Mouse (Mus musculus) hindbrain, embryonic 14.5 days (tissue): Measurements from ENCODE around the gene Aspscr1. TPM values are rescaled to one million over a fixed set of nuclear protein-coding genes. Genes with fewer than 3 reads are reported as not detected.

ENCODE experiments used
- ATAC-seq: fragments of 200-750 bp; cut with Nextera tagmentation; 2 replicates; pipeline ENCODE4 v1.8.0; 2017; ENCODE audit warnings: moderate number of reproducible peaks, mild to moderate bottlenecking, moderate TSS enrichment, moderate library complexity; ENCODE audit not compliant: low FRiP score
- DNase-seq: peaks from one replicate; pipeline ENCODE4 v3.0.0-alpha.2; 2015; ENCODE audit warnings: low spot score
- H3K27ac ChIP-seq: fragments of 300-500 bp; sonication (generic); 2 replicates; pipeline ENCODE4 v1.5.1; 2014; ENCODE audit warnings: mild to moderate bottlenecking, moderate library complexity
- H3K27me3 ChIP-seq: fragments of 300-500 bp; sonication (generic); 2 replicates; pipeline ENCODE4 v1.6.1; 2014; ENCODE audit warnings: mild to moderate bottlenecking, low read length, mixed read lengths; ENCODE audit not compliant: control insufficient read depth, insufficient read depth
- H3K36me3 ChIP-seq: fragments of 300-500 bp; sonication (generic); replicated peaks from 2 replicates; pipeline ENCODE4 v1.6.1; 2014; ENCODE audit not compliant: control insufficient read depth, insufficient read depth
- H3K4me1 ChIP-seq: fragments of 300-500 bp; sonication (generic); replicated peaks from 2 replicates; pipeline ENCODE4 v1.6.1; 2014; ENCODE audit warnings: antibody characterized with exemption, low read length, mixed read lengths; ENCODE audit not compliant: control insufficient read depth, insufficient read depth
- H3K4me2 ChIP-seq: fragments of 300-500 bp; sonication (generic); replicated peaks from 2 replicates; pipeline ENCODE4 v1.6.1; 2014; ENCODE audit warnings: mild to moderate bottlenecking, moderate library complexity
- H3K4me3 ChIP-seq: fragments of 300-500 bp; sonication (generic); replicated peaks from 2 replicates; pipeline ENCODE4 v1.5.1; 2014; ENCODE audit warnings: mild to moderate bottlenecking, low read length
- H3K9ac ChIP-seq: fragments of 300-500 bp; sonication (generic); 2 replicates; pipeline ENCODE4 v1.6.1; 2014
- H3K9me3 ChIP-seq: fragments of 300-500 bp; sonication (generic); 2 replicates; pipeline ENCODE4 v1.6.1; 2016; ENCODE audit warnings: low read length; ENCODE audit not compliant: control insufficient read depth
- WGBS: fragments of 180-500 bp; shearing (Covaris S2); extraction: QIAGEN DNeasy Blood & Tissue Kit; methylation state at CpG from one replicate; pipeline ENCODE4 v1.1.7; 2014; 5-methylcytosine and 5-hydroxymethylcytosine counted together
- polyA plus RNA-seq: library from polyadenylated mRNA; unstranded; fragments of >200 nt; fragmentation: Nextera tagmentation; extraction: Ambion mirVana; gene quantifications from 2 replicates; pipeline ENCODE4 v1.2.1, GENCODE M21; 2014

Gene Aspscr1
- polyA plus RNA-seq, 1 experiment from 2014 or later, result 136 TPM

DNA sequence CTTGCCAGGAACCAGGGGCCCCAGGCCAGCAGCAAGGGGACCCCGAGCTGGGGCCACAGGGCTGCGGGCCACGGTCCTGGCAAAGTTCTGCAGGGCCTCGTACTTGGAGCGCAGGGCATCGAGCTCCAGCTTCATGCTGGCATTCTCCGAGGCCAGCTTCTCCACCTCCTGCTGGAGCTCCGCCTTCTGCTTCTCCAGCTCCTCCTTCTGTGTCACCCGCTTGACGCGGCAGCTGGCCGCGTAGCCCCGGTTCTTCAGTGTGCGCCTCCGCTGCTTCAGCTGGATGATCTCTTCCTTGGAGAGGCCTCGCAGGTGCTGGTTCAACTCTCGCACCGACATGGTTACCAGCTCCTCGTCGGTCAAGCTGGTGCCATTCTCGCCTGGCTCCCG lies 43.4 kb upstream of the Aspscr1 start:
- Histone ChIP-seq H3K27me3 (no peaks in the 10 kb centered on the region), H3K4me2 (no peak overlapping the region), H3K9me3 (no peaks in the 10 kb centered on the region), H3K27ac (no peak overlapping the region), H3K9ac (no peak overlapping the region), H3K4me1 (peaks cover 41% of the 10 kb centered on the region), H3K36me3 (peaks cover 27% of the 10 kb centered on the region), H3K4me3 (no peak overlapping the region)
- DNase-seq (no peak), ATAC-seq (no peak)
- 75% methylated on average over 23 of the region's 23 CpGs for WGBS

DNA sequence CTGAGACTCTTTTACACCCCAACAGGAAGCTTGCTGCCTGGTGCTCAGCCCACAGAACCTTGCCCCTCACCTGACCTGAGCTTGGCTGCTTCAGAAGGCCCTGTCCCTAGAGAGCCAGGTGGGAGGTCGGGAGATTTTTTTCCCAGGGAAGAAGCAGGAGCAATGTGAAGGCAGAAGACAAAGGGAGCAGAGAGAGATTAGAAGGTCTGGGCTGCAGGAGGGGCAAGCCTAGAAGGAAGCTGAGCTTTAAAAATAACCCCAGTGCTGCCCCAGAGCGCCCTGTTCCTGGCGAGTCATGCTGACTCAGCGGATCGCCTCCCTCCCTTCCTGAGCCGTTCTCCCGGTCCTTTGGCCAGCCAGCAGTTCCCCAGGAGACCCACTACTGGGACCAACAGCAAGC lies 42.9 kb upstream of the Aspscr1 start:
- DNase-seq (no peak), ATAC-seq (no peak)
- Histone ChIP-seq H3K9me3 (no peaks in the 10 kb centered on the region), H3K27ac (peak overlapping the region; percentile 51), H3K9ac (peak overlapping the region; percentile 36; the same call in 1 of the 2 replicates), H3K4me1 (peaks cover 40% of the 10 kb centered on the region), H3K4me3 (no peak overlapping the region), H3K4me2 (peak overlapping the region; percentile 35; the same call in 1 of the 2 replicates), H3K36me3 (peaks cover 27% of the 10 kb centered on the region), H3K27me3 (no peaks in the 10 kb centered on the region)
- 36% methylated on average over 7 of the region's 7 CpGs for WGBS

DNA sequence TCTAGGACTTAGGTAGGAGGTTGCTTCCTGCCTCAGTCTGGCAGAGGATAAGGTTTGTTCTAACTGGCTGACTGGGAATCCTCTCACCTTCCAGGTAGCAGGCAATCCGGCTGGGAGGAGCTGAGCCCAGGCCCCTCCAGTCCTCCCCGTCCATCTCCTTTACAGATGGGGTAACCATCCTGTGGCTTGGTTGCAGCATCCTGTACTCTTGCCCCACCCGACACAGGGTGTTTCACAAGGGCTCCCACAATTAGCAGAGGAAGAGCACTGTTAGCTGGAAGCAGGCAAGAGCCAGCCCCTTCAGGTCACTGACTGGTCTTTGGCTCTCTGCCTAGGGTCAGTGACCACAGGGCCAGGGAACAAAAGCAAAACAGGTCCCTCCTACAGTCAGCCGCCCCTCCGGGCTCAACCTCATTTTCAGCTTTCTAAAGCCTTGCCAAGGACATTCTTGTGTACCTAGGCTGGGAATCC lies 42.3 kb upstream of the Aspscr1 start:
- H3K27ac ChIP-seq, result peak overlapping the region; percentile 51
- H3K36me3 ChIP-seq, result peaks cover 27% of the 10 kb centered on the region
- H3K9me3 ChIP-seq, result no peaks in the 10 kb centered on the region
- H3K27me3 ChIP-seq, result no peaks in the 10 kb centered on the region
- no peak for ATAC-seq
- peak overlapping the region; percentile 36; the same call in 1 of the 2 replicates for H3K9ac ChIP-seq
- H3K4me1 ChIP-seq, result peaks cover 35% of the 10 kb centered on the region
- DNase-seq, result no peak
- H3K4me2 ChIP-seq, result peak overlapping the region; percentile 35
- 37% methylated on average over 5 of the region's 5 CpGs for WGBS
- H3K4me3 ChIP-seq, result no peak overlapping the region

DNA sequence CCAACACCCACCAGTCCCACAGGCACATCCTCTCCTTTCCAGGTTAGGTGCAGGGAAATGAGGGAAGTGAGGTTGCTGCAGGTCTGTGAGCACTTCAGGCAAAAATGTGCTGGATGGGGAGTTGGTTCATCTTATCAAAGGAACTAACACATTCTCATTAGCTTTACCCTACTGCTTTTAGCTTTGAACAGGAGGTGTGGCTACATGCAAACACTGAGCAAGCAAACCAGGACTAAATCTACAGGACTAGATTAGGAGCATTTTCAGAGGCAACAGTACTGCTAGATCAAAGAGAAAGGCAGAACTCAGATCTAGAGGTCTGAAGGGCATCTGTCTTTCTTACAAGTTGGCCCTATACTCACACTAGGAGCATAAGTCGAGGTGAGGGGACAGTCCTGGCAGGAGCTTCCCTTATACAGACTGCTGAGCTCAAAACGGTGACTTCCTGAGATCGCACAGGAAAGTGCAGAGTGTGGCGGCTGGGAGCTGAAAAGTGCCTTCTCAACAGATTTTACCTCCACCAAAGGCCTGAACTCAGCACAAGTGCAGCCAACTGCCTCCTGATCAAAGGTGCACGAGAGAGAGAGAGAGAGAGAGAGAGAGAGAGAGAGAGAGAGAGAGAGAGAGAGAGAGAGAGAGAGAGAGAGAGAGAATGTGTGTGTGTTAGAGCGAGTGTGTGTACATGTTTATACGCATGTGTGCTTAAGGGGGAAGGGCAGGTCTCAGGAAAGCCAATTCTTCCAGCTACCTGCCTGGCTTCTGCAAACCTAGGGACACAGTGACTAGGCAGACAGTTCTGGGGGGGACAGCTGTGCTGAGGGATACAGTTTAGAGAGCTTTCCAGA lies 41.7 kb upstream of the Aspscr1 start:
- 39% methylated on average over 7 of the region's 7 CpGs for WGBS
- ATAC-seq, result no peak
- Histone ChIP-seq H3K4me1 (peaks cover 33% of the 10 kb centered on the region), H3K9ac (peak overlapping the region; percentile 90), H3K4me2 (peak overlapping the region; percentile 94; the same call in 1 of the 2 replicates), H3K27me3 (no peaks in the 10 kb centered on the region), H3K9me3 (no peaks in the 10 kb centered on the region), H3K36me3 (peaks cover 27% of the 10 kb centered on the region), H3K4me3 (peak overlapping the region; percentile 89; the same call in 1 of the 2 replicates), H3K27ac (0 out of 2 replicates have a peak overlapping the region, but pooled peaks have one; percentile 32)
- no peak for DNase-seq

DNA sequence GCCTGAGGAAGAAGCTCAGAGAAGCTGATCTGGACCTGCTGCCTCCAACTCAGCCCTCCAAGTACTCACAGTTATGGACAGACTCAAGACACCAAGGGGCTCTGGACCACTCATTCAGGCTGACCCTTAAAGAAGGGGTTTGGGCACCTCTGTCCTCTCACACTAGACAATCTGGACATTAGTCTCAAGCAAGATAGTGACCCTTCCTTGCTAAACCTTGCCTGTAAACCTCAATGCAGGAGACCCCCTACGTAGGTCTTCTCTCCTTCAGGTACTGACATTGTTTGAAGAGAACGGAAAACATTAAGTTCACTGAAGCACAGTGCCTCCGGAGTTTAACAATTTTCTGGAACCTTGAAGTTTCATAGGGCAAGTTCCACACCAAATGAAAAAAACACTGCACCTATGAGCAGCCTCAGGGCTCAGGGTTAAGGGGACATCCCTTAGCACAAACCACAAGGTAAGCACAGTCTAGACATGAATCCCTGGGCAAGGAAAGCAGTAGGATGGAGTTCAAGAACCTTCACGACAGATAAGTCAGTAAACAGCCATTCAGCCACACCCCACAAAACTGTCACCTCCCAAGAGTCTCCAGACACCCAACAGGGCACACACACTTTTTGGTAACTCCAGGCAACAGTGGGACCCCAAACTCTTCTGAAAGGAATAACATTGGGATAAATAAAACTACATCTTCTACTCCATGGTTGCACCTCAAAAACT lies 40.9 kb upstream of the Aspscr1 start:
- Histone ChIP-seq H3K27ac (peak overlapping the region; percentile 89; the same call in 1 of the 2 replicates), H3K36me3 (peaks cover 21% of the 10 kb centered on the region), H3K9ac (peak overlapping the region; percentile 90), H3K4me3 (peak overlapping the region; percentile 89), H3K4me2 (peak overlapping the region; percentile 94), H3K9me3 (no peaks in the 10 kb centered on the region), H3K4me1 (peaks cover 33% of the 10 kb centered on the region), H3K27me3 (no peaks in the 10 kb centered on the region)
- 74% methylated on average over 4 of the region's 4 CpGs for whole genome bisulfite sequencing
- no peak for ATAC-seq
- no peak for DNase-seq

DNA sequence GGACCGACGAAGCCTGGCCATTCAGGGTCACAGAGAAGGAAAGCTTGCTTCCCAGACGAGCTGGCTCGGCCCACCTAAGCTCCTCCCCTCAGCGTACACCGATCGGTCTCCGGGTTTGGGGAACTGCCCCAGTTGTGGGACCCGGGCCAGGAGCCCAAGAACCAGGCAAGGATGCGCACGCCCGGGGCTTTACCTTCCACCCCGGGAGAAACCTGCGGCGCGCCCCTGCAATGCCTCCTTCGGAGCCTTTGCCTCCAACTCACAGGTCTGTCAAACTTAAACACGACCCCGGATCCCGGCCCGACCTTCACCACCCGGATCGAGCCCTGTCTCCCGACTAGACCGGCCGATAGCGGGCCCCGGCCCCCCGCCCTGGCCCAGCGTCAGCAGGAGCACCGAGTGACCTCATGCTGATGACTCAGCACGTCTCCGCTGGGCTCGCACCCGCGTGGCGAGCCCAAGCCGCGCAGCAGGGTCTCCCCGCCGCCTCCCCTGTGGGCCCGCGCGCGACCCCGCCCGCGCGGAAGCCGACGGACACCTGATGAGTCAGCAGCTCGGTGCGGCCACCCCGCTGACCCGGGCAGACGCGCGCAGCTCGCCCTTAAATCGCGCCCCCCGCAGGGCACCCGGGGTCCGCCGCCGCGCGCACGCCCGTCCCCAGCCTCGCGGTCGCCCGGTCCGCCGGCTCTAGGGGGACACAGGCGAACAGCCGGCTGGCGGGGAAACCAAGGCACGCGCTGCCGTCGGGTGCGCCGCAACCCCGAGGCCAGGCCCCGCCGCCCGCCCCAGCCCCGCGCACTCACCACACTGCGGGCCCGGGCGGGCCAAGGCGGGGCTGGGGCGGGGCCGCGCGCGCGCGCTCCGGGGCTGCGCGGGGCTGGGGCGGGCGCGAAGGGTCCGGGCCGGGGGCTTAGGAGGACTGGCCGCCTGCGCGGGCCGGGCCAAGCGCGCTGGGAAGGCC lies 39.9 kb upstream of the Aspscr1 start:
- Histone ChIP-seq H3K9me3 (no peaks in the 10 kb centered on the region), H3K4me1 (peaks cover 33% of the 10 kb centered on the region), H3K27me3 (no peaks in the 10 kb centered on the region), H3K4me3 (peak overlapping the region; percentile 89), H3K27ac (peak overlapping the region; percentile 89), H3K4me2 (peak overlapping the region; percentile 94), H3K36me3 (peaks cover 12% of the 10 kb centered on the region), H3K9ac (peak overlapping the region; percentile 90)
- WGBS, result under 1% methylated on average over 99 of the region's 116 CpGs
- DNase-seq (peak; percentile 48), ATAC-seq (peak; percentile 81)

DNA sequence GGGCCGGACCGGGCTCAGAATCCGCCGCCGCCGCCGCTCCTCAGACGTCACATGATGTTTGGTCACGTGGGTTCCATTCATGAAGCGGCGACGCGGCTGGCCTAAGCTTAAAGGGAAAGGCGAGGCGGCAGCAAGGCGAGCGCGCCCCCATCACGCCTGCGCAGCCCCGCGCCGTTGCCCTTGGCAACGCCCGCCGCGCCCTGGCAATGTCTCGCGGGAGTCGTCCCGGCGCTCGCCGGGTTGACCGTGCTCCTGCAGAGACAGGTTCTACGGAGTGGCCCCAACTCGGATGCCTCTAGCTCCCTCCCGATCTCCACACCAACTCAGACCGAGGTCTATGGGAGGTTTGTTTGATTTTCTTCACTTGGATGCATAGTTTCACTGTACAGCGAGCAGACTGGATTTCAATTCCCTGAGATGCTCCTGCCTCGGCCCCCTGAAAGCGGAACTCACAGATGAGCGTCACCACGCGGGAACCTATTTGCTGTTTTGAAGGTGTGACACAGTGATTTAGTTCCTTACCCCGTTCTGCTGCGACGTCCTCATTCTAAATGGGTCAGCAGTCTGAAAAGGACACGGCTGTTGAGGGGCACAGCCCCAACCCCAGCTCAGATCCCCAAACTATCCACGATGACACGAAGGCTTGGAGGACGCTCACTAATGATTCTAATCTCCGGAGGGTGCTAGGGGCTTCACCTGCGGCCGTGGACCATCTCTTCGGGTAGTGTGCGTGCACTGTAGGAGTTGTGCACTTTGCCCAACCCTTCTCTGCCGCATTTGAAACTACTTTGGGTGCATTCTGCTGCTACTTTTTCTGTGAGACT lies 39.0 kb upstream of the Aspscr1 start, which contains the start of gene Mafg:
Mafg (minus strand) TSS at position 81 of the 824 bp plus-strand sequence.
- Histone ChIP-seq H3K36me3 (peaks cover 9% of the 10 kb centered on the region), H3K27me3 (no peaks in the 10 kb centered on the region), H3K4me2 (peak within 1 kb of the TSS; percentile 94), H3K9ac (peak within 1 kb of the TSS; percentile 90), H3K4me1 (peaks cover 33% of the 10 kb centered on the region), H3K9me3 (no peaks in the 10 kb centered on the region), H3K27ac (peak within 1 kb of the TSS; percentile 89), H3K4me3 (peak within 1 kb of the TSS; percentile 89)
- peak; percentile 96 for DNase-seq
- peak; percentile 92 for ATAC-seq
- 12% methylated on average over 56 of the region's 58 CpGs for WGBS

DNA sequence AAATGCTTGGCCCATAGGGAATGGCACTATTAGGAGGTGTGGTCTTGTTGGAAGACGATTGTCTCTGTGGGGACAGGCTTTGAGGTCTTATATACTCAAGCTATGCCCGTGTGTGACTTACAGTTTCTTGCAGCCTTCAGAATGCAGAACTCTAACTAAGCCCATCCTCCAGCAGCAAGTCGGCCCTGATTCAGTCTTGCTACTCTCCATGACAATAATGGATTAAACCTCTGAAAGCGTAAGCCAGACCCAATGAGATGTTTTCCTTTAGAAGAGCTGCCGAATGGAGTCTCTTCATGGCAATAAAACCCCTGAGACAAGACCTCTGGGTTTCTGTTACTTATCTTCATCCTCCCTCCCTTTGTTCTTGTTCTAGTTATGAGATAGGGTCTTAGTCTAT lies 38.0 kb upstream of the Aspscr1 start:
- no peak overlapping the region for H3K27ac ChIP-seq
- no peak overlapping the region for H3K9ac ChIP-seq
- H3K4me3 ChIP-seq, result no peak overlapping the region
- DNase-seq, result no peak
- H3K4me2 ChIP-seq, result no peak overlapping the region
- no peaks in the 10 kb centered on the region for H3K9me3 ChIP-seq
- H3K4me1 ChIP-seq, result peaks cover 25% of the 10 kb centered on the region
- WGBS, result 82% methylated on average over 5 of the region's 5 CpGs
- H3K36me3 ChIP-seq, result no peaks in the 10 kb centered on the region
- no peaks in the 10 kb centered on the region for H3K27me3 ChIP-seq
- no peak for ATAC-seq
